Mouse (Mus musculus) stomach, postnatal 0 days (tissue): ENCODE results near the gene Atad1.

ENCODE experiments used
- CTCF ChIP-seq: IDR thresholded peaks from 2 replicates; pipeline ENCODE4 v1.5.1; 2016; ENCODE audit warnings: antibody characterized with exemption, low read depth, mild to moderate bottlenecking, moderate library complexity
- EP300 ChIP-seq: optimal IDR thresholded peaks from 2 replicates; pipeline ENCODE3; 2016; ENCODE audit warnings: antibody characterized with exemption

GRCm38 (mm10) chr19:32755104-32755791 lies 15.7 kb upstream of the Atad1 start:
- TF ChIP-seq CTCF (no peak), EP300 (no peak)
